In genomic region chr3:27600197-27600596, GRCm38 (mm10) we compare ENCODE assay signal across 17 mouse cellular contexts.
A peak's percentile ranks its signal among the peaks of the same experiment; 100 is the strongest.
DNase-seq lines count a peak whose midpoint lies in the region; ATAC-seq and TF ChIP-seq lines count a peak whose summit lies in the region.
"Had no signal": no experiment of that assay in that cellular context is flagged by ENCODE, and none has a peak within 500 bp of the region (broad histone marks: within the 10 kb centered on the region; RNA-seq: fewer than 3 reads in every experiment).

No protein-coding gene starts in this region.

- no peak for TF ChIP-seq CTCF in stomach, postnatal 0 days (IDR thresholded peaks at IDR 0.05; ENCODE audit: low read depth)

- intact Hi-C loops in left cerebral cortex, postnatal 14 days (cut with DNase I) = no loop called here

- 0 out of 2 replicates have a peak, but pooled peaks have one; percentile 10 for ATAC-seq in kidney, embryonic 14.5 days (ENCODE audit: low FRiP score, low TSS enrichment)
- peak; percentile 16; the same call in 1 of the 2 replicates for ATAC-seq in stomach, embryonic 14.5 days (ENCODE audit: insufficient number of reproducible peaks, insufficient read depth, low FRiP score, low read depth)
- ATAC-seq in stomach, postnatal 0 days (ENCODE audit: low FRiP score, low TSS enrichment) = no peak
- ATAC-seq in limb, embryonic 15.5 days (ENCODE audit: insufficient number of reproducible peaks, low FRiP score, low TSS enrichment, low read depth) = no peak
- ATAC-seq: CD4-positive, CD25-positive, alpha-beta regulatory T cell, adult 4 months; forebrain, embryonic 16.5 days; intestine, embryonic 16.5 days had no signal

- H3K27me3 ChIP-seq in kidney, embryonic 14.5 days (ENCODE audit: control insufficient read depth, insufficient read depth, low read length) = no peaks in the 10 kb centered on the region
- H3K27me3 ChIP-seq in stomach, embryonic 14.5 days (ENCODE audit: control insufficient read depth, insufficient read depth, low read length) = no peaks in the 10 kb centered on the region
- no peaks in the 10 kb centered on the region for H3K27me3 ChIP-seq in stomach, postnatal 0 days (ENCODE audit: control insufficient read depth, insufficient read depth, low read length)
- no peaks in the 10 kb centered on the region for H3K27me3 ChIP-seq in limb, embryonic 15.5 days

- H3K9ac ChIP-seq in kidney, embryonic 14.5 days (ENCODE audit: low read depth, low read length) = no peak overlapping the region
- H3K9ac ChIP-seq in stomach, embryonic 14.5 days (replicated peaks; ENCODE audit: low read depth, low read length) = no peak overlapping the region
- H3K9ac ChIP-seq in stomach, postnatal 0 days (ENCODE audit: low read length) = no peak overlapping the region
- H3K9ac ChIP-seq in limb, embryonic 15.5 days = no peak overlapping the region
- H3K9ac ChIP-seq: liver, embryonic 14.5 days had no signal

- no peak overlapping the region for H3K4me2 ChIP-seq in kidney, embryonic 14.5 days (replicated peaks; ENCODE audit: low read depth, low read length)
- H3K4me2 ChIP-seq in stomach, embryonic 14.5 days (replicated peaks; ENCODE audit: low read depth, low read length) = no peak overlapping the region
- H3K4me2 ChIP-seq in stomach, postnatal 0 days (replicated peaks; ENCODE audit: low read depth) = no peak overlapping the region
- no peak overlapping the region for H3K4me2 ChIP-seq in limb, embryonic 15.5 days

- H3K36me3 ChIP-seq in kidney, embryonic 14.5 days (ENCODE audit: control insufficient read depth, insufficient read depth, low read length) = no peaks in the 10 kb centered on the region
- no peaks in the 10 kb centered on the region for H3K36me3 ChIP-seq in stomach, embryonic 14.5 days (ENCODE audit: control insufficient read depth, insufficient read depth, low read length)
- no peaks in the 10 kb centered on the region for H3K36me3 ChIP-seq in stomach, postnatal 0 days (ENCODE audit: control insufficient read depth, insufficient read depth, low read length)
- H3K36me3 ChIP-seq in limb, embryonic 15.5 days = no peaks in the 10 kb centered on the region
- H3K36me3 ChIP-seq: hindbrain, embryonic 10.5 days; midbrain, embryonic 10.5 days had no signal

- H3K27ac ChIP-seq in kidney, embryonic 14.5 days (ENCODE audit: low read depth, low read length) = no peak overlapping the region
- no peak overlapping the region for H3K27ac ChIP-seq in stomach, embryonic 14.5 days (ENCODE audit: low read length)
- no peak overlapping the region for H3K27ac ChIP-seq in stomach, postnatal 0 days (replicated peaks)
- peak overlapping the region; percentile 13; the same call in 1 of the 2 replicates for H3K27ac ChIP-seq in limb, embryonic 15.5 days
- H3K27ac ChIP-seq: hindbrain, embryonic 10.5 days; liver, embryonic 14.5 days; midbrain, embryonic 10.5 days had no signal

- no peak for DNase-seq in kidney, postnatal 10 days
- no peak for DNase-seq in stomach, postnatal 0 days (ENCODE audit: low spot score)
- no peak for DNase-seq in left cerebral cortex, postnatal 14 days (ENCODE audit: low spot score in 2 of 2)
- DNase-seq in cerebellum, postnatal 14 days = no peak
- DNase-seq: cerebellum, adult 11 months; gastrocnemius, postnatal 14 days; right cerebral cortex, postnatal 25 days had no signal

- 76% methylated on average over 4 of the region's 4 CpGs for WGBS in kidney, embryonic 14.5 days
- 73% methylated on average over 4 of the region's 4 CpGs for WGBS in stomach, embryonic 14.5 days
- WGBS in stomach, postnatal 0 days = 67% methylated on average over 4 of the region's 4 CpGs
- 60% methylated on average over 4 of the region's 4 CpGs for WGBS in limb, embryonic 15.5 days

- no peak overlapping the region for H3K4me3 ChIP-seq in kidney, embryonic 14.5 days (ENCODE audit: low read length)
- H3K4me3 ChIP-seq in stomach, embryonic 14.5 days (ENCODE audit: low read depth, low read length) = no peak overlapping the region
- H3K4me3 ChIP-seq in stomach, postnatal 0 days (ENCODE audit: low read depth, low read length) = no peak overlapping the region
- H3K4me3 ChIP-seq in limb, embryonic 15.5 days = no peak overlapping the region
- H3K4me3 ChIP-seq: hindbrain, embryonic 10.5 days; midbrain, embryonic 10.5 days; myocyte had no signal

- H3K4me1 ChIP-seq in kidney, embryonic 14.5 days (ENCODE audit: control insufficient read depth, insufficient read depth, low read length) = peaks cover 29% of the 10 kb centered on the region; the same call in 1 of the 2 replicates
- peaks cover 16% of the 10 kb centered on the region; the same call in 1 of the 2 replicates for H3K4me1 ChIP-seq in stomach, embryonic 14.5 days (ENCODE audit: control insufficient read depth, insufficient read depth, low read length)
- H3K4me1 ChIP-seq in stomach, postnatal 0 days (replicated peaks; ENCODE audit: control insufficient read depth, insufficient read depth) = 0 out of 2 replicates have a peak, but pooled peaks cover 5% of the 10 kb centered on the region
- peaks cover 40% of the 10 kb centered on the region for H3K4me1 ChIP-seq in limb, embryonic 15.5 days

- no peak for TF ChIP-seq EP300 in stomach, postnatal 0 days (optimal IDR thresholded peaks at IDR 0.05)

- H3K9me3 ChIP-seq in kidney, embryonic 14.5 days (ENCODE audit: control insufficient read depth, low read length) = no peaks in the 10 kb centered on the region
- no peaks in the 10 kb centered on the region for H3K9me3 ChIP-seq in stomach, embryonic 14.5 days (ENCODE audit: control insufficient read depth, low read depth, low read length)
- no peaks in the 10 kb centered on the region for H3K9me3 ChIP-seq in stomach, postnatal 0 days (ENCODE audit: control insufficient read depth, low read length)
- H3K9me3 ChIP-seq in limb, embryonic 15.5 days = no peaks in the 10 kb centered on the region
- H3K9me3 ChIP-seq: midbrain, embryonic 10.5 days had no signal

Comparison
In these comparisons a context has a peak if more than half of its experiments do, and no peak if none do; other contexts are left out.
1. ATAC-seq: peak in kidney, embryonic 14.5 days (single experiment) and stomach, embryonic 14.5 days (single experiment); none in stomach, postnatal 0 days (single experiment) and limb, embryonic 15.5 days (single experiment).